Mouse (Mus musculus) ES-E14 (cell line): ENCODE data around the gene Rybp. TPM values are rescaled to one million over a fixed set of nuclear protein-coding genes. Genes with fewer than 3 reads are reported as not detected.

Experiments used
- DNase-seq: peaks from one replicate; pipeline ENCODE4 v3.0.0-alpha.2; 2013; ENCODE audit warnings: low read depth, low spot score
- H3K27ac ChIP-seq: 2 replicates; pipeline ENCODE4 v1.5.1; 2012; ENCODE audit warnings: low read depth, mild to moderate bottlenecking, low read length, moderate library complexity, mixed read lengths; ENCODE audit not compliant: poor library complexity, insufficient read depth, severe bottlenecking
- H3K36me3 ChIP-seq: 2 replicates; pipeline ENCODE4 v1.6.1; 2012; ENCODE audit warnings: mild to moderate bottlenecking, low read length, moderate library complexity, mixed read lengths; ENCODE audit not compliant: control insufficient read depth, poor library complexity, insufficient read depth, severe bottlenecking
- H3K4me1 ChIP-seq, 2 experiments: fragments of 150-350 bp in 1 of 2; sonication (generic) in 1 of 2; 2 replicates each; pipeline ENCODE4 v1.6.1; 2012; ENCODE audit warnings: low read length in 2 of 2, mild to moderate bottlenecking in 1 of 2, mixed read lengths in 1 of 2; ENCODE audit not compliant: control insufficient read depth in 2 of 2, insufficient read depth in 2 of 2, poor library complexity in 1 of 2
- H3K4me3 ChIP-seq, 2 experiments: fragments of 150-350 bp in 1 of 2; sonication (generic) in 1 of 2; 2 replicates each; pipeline ENCODE4 v1.5.1; 2012; ENCODE audit warnings: low read length in 2 of 2, low read depth in 1 of 2, mild to moderate bottlenecking in 1 of 2, mixed read lengths in 1 of 2; ENCODE audit not compliant: insufficient read depth in 1 of 2, poor library complexity in 1 of 2, severe bottlenecking in 1 of 2
- H3K9ac ChIP-seq: 2 replicates; pipeline ENCODE4 v1.6.1; 2012; ENCODE audit warnings: low read depth, mild to moderate bottlenecking, low read length, mixed read lengths; ENCODE audit not compliant: poor library complexity, insufficient read depth, severe bottlenecking
- H3K9me3 ChIP-seq: fragments of 150-350 bp; sonication (generic); 2 replicates; pipeline ENCODE4 v1.6.1; 2012; ENCODE audit warnings: low read depth, mild to moderate bottlenecking, low read length; ENCODE audit not compliant: control insufficient read depth, insufficient read depth
- CHD2 ChIP-seq: IDR thresholded peaks from 2 replicates; pipeline ENCODE4 v1.6.1; 2014; ENCODE audit warnings: mild to moderate bottlenecking, low read depth, low read length, inconsistent platforms
- HCFC1 ChIP-seq: IDR thresholded peaks from 2 replicates; pipeline ENCODE4 v1.6.1; 2012; ENCODE audit warnings: low read length, inconsistent platforms, borderline replicate concordance; ENCODE audit not compliant: insufficient read depth
- MAFK ChIP-seq: IDR thresholded peaks from 2 replicates; pipeline ENCODE4 v1.6.1; 2014; ENCODE audit warnings: mild to moderate bottlenecking, low read depth, low read length, inconsistent platforms; ENCODE audit not compliant: insufficient read depth
- ZC3H11A ChIP-seq: IDR thresholded peaks from 2 replicates; pipeline ENCODE4 v1.6.1; 2012; ENCODE audit warnings: low read depth, mild to moderate bottlenecking, inconsistent platforms, low read length, borderline replicate concordance
- ZNF384 ChIP-seq: IDR thresholded peaks from 2 replicates; pipeline ENCODE4 v1.6.1; 2012; ENCODE audit warnings: low read depth, low read length, inconsistent platforms
- in situ Hi-C, 2 experiments: fragments of 600-800 bp; cut with MboI; formaldehyde crosslinking; loops; one replicate each; pipeline ENCODE4 v1.15.1; 2025; ENCODE audit warnings: low sequenced_read_pairs in 2 of 2, inconsistent platforms in 1 of 2; ENCODE audit not compliant: unreplicated experiment in 2 of 2
- total RNA-seq: library from RNA; depleted of rRNA; stranded (reverse); fragments of 300-350 nt; gene quantifications from 2 replicates; pipeline ENCODE4 v1.2.3, GENCODE M21; 2012

The Rybp gene
- total RNA-seq, 1 experiment: 71.9 TPM

DNA sequence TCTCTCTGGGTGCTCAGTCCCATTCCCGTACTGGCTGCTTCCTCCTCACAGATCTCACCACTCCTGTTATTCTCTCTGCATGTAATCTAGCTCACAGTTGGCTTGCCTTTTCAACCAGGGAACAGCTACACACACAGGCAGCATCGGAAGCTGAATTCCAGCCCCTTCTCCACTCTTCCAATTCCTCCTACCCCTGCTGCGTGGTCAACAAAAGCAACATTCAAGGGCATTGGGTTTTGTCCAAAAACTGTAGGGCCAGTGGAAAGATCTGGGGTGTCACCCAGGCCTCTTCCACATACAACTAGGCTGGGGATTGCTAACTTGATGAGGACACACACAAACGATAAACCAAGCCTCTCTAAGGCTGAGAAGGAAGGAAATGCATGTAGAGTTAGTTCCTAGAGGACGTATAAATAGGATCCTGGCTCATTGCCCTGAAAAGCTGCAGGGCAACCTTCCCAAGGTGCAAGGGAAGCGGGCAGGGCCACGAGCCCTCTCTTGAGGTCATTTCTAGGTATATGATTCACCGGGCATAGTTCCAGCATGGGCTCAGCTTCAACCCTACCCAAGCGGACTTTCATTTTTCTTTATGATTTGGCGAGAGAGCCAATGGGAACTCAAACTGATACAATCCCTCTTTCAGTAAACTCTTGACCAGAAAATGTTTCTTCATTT is 36.6 kb upstream of the Rybp start:
- DNase-seq: no peak
- Histone ChIP-seq H3K4me1 (peaks cover 0 to 6% of the 10 kb centered on the region in 2 experiments; a peak in 2 of 4 replicates), H3K27ac (no peak overlapping the region), H3K4me3 (no peak overlapping the region), H3K36me3 (no peaks in the 10 kb centered on the region), H3K9ac (no peak overlapping the region), H3K9me3 (no peaks in the 10 kb centered on the region)
- TF ChIP-seq CHD2: no peak
- no peak for TF ChIP-seq ZC3H11A
- no peak for TF ChIP-seq MAFK
- no peak for TF ChIP-seq ZNF384
- TF ChIP-seq HCFC1: no peak
- in situ Hi-C loops: no loop called here

DNA sequence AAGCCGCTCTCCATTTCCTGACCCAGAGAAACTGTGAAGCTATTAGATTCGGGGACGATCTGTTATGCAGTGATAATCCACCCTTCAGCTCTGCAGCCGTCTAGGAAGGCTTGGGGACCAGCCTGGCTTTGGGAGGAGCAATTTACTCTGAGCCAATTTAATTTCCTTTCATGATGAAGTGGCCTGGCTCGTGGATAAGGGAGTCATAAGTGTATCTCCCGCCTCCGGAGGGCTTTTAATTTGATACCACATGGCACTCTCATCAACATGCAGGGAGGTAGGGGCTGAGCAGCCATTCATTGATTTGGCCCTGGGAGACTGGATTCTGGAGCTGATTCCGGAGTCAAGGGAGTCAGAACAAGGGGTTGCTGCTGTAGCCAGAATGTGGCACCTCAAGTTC is 35.3 kb upstream of the Rybp start:
- peaks cover 0 to 2% of the 10 kb centered on the region in 2 experiments; a peak in 1 of 4 replicates for H3K4me1 ChIP-seq
- in situ Hi-C loops: no loop called here
- no peak for TF ChIP-seq ZNF384
- no peak for TF ChIP-seq HCFC1
- no peak for TF ChIP-seq MAFK
- no peak for TF ChIP-seq CHD2
- TF ChIP-seq ZC3H11A: no peak

DNA sequence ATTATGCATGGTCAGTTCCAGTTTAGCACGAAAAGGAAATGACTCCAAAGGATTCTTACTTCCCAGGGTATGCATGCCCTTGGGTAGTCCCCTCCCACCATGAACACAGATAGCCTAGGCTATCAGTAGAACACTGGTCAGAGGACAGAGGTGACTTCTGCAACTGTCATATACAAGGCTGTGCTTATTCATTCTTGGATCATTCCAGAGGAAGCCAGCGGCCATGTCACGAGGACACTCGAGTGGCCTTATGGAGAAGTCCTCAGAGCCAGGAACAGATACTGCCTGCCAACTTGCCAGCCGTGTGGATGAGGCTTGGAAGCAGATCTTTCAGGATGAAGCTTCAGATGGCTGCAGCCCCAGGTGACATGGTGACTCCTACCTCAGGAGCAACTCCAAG is 34.9 kb upstream of the Rybp start:
- Histone ChIP-seq H3K4me3 (no peak overlapping the region), H3K27ac (no peak overlapping the region), H3K9ac (no peak overlapping the region), H3K36me3 (no peaks in the 10 kb centered on the region), H3K4me1 (0 out of 4 replicates have a peak, but pooled peaks cover 0 to under 1% of the 10 kb centered on the region in 2 experiments), H3K9me3 (no peaks in the 10 kb centered on the region)
- in situ Hi-C loops: no loop called here
- DNase-seq: no peak
- no peak for TF ChIP-seq ZC3H11A
- no peak for TF ChIP-seq MAFK
- no peak for TF ChIP-seq CHD2
- TF ChIP-seq HCFC1: no peak
- no peak for TF ChIP-seq ZNF384

More for the DNA sequence above, 35.3 kb upstream of the Rybp start:
- DNase-seq: no peak
- no peaks in the 10 kb centered on the region for H3K36me3 ChIP-seq
- H3K9ac ChIP-seq: no peak overlapping the region
- H3K27ac ChIP-seq: no peak overlapping the region
- no peaks in the 10 kb centered on the region for H3K9me3 ChIP-seq
- H3K4me3 ChIP-seq: no peak overlapping the region

DNA sequence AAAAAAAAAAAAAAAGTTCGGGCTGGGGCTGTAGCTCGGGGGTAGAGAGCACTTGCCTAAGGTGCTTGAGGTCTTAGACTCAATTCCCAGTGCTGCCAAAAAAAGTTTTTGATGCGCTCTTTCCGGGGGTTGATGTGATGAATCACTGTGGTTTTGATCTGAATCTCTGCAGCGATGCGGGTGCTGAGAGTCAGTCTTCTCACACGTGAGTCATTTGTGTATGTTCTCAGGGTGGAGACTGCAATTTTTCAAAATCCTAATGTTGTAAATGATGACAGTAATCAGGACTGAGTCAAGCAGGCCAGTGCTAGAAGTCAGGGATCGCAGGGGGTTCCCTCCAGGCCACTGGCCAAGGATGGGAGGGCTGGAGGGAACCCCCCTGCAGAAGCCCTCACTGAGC is 26.9 kb upstream of the Rybp start:
- Histone ChIP-seq H3K27ac (no peak overlapping the region), H3K9ac (no peak overlapping the region), H3K36me3 (no peaks in the 10 kb centered on the region), H3K4me3 (no peak overlapping the region), H3K4me1 (peaks cover 0 to 6% of the 10 kb centered on the region in 2 experiments; a peak in 2 of 4 replicates), H3K9me3 (no peaks in the 10 kb centered on the region)
- TF ChIP-seq CHD2 (no peak), HCFC1 (no peak), ZNF384 (no peak), MAFK (no peak), ZC3H11A (no peak)
- in situ Hi-C loops: no loop called here
- no peak for DNase-seq
